Mouse (Mus musculus): ENCODE data around the gene Usp30. TPM values are rescaled to one million over a fixed set of nuclear protein-coding genes. Genes with fewer than 3 reads are reported as not detected.

The Usp30 gene
- total RNA-seq (2023) = 19.5 to 25.6 TPM (median 21.8 TPM) in 4 replicates

GRCm38 (mm10) chr5:114065161-114065560, at the start of gene Usp30:
Usp30 (plus strand) TSS chr5:114065461.

GRCm38 (mm10) chr5:114091057-114091807, 26.0 kb downstream of the Usp30 start, which contains the start of gene Svop:
Svop (minus strand) TSS chr5:114091570.

GRCm38 (mm10) chr5:114127374-114128349, 62.4 kb downstream of the Usp30 start, which contains the start of gene Alkbh2:
Alkbh2 (minus strand) TSS chr5:114128218.

GRCm38 (mm10) chr5:114130211-114130605, 64.9 kb downstream of the Usp30 start, which contains the start of gene Ung:
Ung (plus strand) TSS chr5:114130386.

GRCm38 (mm10) chr5:114146028-114146888, 81.0 kb downstream of the Usp30 start, which contains the start of gene Acacb:
Acacb (plus strand) TSS chr5:114146535.

Other genes with a start within 250 kb of the Usp30 start
- gene Selplg, start 232.8 kb upstream of the Usp30 start, total RNA-seq (2023) = 41.8 to 51.4 TPM (median 46.6 TPM) in 4 replicates
- 46.0 to 59.9 TPM (median 49.8 TPM) in 4 replicates for gene Coro1c, start 156.7 kb upstream of the Usp30 start, total RNA-seq (2023)
- 66.2 to 78.4 TPM (median 72.7 TPM) in 4 replicates for gene Ssh1, start 71.6 kb upstream of the Usp30 start, total RNA-seq (2023)
- gene Dao, start 61.8 kb upstream of the Usp30 start, total RNA-seq (2023) = 0.47 to 0.66 TPM in 2 of 4 replicates, not detected in the others
- not detected in 4 replicates for gene Svop, start 26.1 kb downstream of the Usp30 start, total RNA-seq (2023)
- gene Alkbh2, start 62.8 kb downstream of the Usp30 start, total RNA-seq (2023) = 6.2 to 10.9 TPM (median 8.1 TPM) in 4 replicates
- 21.4 to 27.1 TPM (median 22.6 TPM) in 4 replicates for gene Ung, start 64.9 kb downstream of the Usp30 start, total RNA-seq (2023)
- 2.9 to 5.2 TPM (median 4.7 TPM) in 4 replicates for gene Acacb, start 81.1 kb downstream of the Usp30 start, total RNA-seq (2023)
- not detected in 4 replicates for gene Foxn4, start 208.3 kb downstream of the Usp30 start, total RNA-seq (2023)
- 23.2 to 27.8 TPM (median 25.0 TPM) in 4 replicates for gene Myo1h, start 223.7 kb downstream of the Usp30 start, total RNA-seq (2023)